Mouse (Mus musculus) left cerebral cortex, postnatal 14 days (tissue): Measurements from ENCODE around the gene Patl1. TPM values are rescaled to one million over a fixed set of nuclear protein-coding genes. Genes with fewer than 3 reads are reported as not detected.
"Not testable (repeated sequence)": the region's sequence is repeated elsewhere in the genome, so short reads cannot be mapped to it uniquely, and the experiment has no call there.

Source experiments
- DNase-seq, 2 experiments: peaks; one replicate each; pipeline ENCODE4 v3.0.0; 2021 to 2022; ENCODE audit warnings: low spot score in 2 of 2, mixed read lengths in 1 of 2
- intact Hi-C: fragments of 180-260 bp; cut with DNase I; formaldehyde crosslinking; loops from one replicate; pipeline ENCODE4 v1.15.1; 2025
- microRNA-seq, 2 experiments: library from miRNA; unstranded; fragments of <30 nt; microRNA quantifications; one replicate each; pipeline ENCODE4 v1.2.0; 2022
- total RNA-seq, 2 experiments: library from RNA; stranded (reverse); gene quantifications; 2 replicates each; pipeline ENCODE4 v1.2.3; 2021

Gene Patl1
- total RNA-seq, 2 experiments from 2014 or later, result 17.7 to 19.8 TPM

DNA sequence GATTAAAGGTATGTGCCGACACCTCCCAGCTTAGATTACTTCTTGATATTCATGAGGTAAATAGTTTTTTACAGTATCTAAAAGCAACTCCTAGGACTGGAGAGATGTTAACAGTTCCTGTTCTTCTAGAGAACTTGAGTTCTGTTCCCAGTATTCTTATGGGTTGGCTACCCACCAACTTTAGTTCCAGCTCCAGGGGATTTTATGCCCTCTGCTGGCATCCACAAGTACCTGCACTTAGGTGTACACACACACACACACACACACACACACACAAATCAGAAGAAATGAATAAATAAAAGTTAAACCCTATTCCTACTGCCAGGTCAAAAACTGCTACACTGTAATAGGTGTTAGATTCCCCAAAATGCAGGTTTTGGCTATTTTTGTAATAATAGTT lies 52.1 kb downstream of the Patl1 start:
- DNase-seq, result no peak
- intact Hi-C loops, result no loop called here

DNA sequence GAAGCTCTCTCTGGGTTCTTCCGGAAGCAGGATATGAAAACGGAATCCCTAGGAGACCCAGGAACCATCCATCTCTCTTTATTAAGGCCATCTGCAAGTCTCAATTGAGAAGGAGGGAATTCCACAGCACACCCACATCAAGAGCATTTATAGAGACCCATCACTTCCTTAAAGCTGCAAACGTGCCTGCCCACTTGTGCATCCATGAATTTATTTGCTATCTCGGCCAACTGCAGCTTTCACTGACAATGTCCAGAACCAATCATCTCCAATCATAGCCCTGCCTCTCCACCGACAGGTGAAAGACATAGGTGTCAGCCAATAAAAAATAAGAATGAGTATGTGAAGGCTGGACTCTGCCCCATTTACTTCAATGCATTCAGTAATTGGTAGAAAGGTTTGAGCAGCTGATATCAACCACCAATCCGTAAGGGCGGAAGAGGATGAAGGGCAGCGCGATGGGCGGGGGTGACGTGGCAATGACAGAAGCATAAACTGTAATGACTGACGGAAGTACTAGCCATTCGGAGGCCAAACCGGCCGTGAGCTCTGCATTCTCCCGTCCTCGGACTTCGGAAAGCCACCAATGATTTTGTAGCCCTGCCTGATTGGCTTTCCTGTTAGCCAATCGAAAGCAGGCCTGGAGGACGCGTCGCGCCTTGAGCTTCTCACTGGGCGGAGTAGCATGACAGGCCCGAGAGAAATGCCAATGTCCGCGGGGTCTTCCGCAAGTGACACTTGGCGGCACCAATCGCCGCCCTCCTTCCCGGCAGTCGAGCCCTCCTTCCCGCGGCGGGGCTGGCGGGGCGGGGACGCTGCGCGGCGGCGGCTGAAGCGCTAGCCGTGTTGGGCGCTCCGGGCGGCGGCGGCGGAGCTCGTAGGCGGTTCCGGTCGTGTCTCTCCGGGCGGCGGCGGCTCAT lies 53.1 kb downstream of the Patl1 start, which contains the start of gene Osbp:
Gene Osbp, plus strand, starts transcription at position 919 of the 920 bp plus-strand sequence.
- DNase-seq, result peak; percentile 100

DNA sequence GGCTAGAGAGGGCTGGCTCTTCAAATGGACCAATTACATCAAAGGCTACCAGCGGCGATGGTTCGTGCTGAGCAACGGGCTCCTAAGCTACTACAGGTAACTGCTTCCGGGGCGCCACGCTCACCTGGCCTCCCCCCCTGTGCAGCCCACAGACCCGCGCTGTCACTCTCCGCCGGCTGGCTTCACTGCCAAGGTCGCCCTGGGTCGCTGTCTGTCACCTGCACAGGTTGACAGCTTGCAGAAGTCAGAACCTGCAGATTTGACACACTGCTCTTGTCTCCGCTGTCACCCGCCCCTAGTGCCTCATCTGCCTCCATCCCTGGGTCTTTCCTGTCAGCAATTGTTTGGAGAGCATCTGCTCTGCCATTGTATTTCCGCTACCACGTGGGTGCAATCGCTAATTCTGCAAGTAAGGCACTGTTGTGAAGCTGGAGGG lies 54.0 kb downstream of the Patl1 start:
- peak; percentile 46 to 53 for DNase-seq
- intact Hi-C loops, result loop anchor here (5.0 kb wide), 1 partner anchor 41 kb away; no protein-coding TSS in a partner anchor

More for the DNA sequence above, 53.1 kb downstream of the Patl1 start, which contains the start of gene Osbp:
- intact Hi-C loops, result loop anchor here (5.0 kb wide), 1 partner anchor 42 kb away; no protein-coding TSS in a partner anchor

DNA sequence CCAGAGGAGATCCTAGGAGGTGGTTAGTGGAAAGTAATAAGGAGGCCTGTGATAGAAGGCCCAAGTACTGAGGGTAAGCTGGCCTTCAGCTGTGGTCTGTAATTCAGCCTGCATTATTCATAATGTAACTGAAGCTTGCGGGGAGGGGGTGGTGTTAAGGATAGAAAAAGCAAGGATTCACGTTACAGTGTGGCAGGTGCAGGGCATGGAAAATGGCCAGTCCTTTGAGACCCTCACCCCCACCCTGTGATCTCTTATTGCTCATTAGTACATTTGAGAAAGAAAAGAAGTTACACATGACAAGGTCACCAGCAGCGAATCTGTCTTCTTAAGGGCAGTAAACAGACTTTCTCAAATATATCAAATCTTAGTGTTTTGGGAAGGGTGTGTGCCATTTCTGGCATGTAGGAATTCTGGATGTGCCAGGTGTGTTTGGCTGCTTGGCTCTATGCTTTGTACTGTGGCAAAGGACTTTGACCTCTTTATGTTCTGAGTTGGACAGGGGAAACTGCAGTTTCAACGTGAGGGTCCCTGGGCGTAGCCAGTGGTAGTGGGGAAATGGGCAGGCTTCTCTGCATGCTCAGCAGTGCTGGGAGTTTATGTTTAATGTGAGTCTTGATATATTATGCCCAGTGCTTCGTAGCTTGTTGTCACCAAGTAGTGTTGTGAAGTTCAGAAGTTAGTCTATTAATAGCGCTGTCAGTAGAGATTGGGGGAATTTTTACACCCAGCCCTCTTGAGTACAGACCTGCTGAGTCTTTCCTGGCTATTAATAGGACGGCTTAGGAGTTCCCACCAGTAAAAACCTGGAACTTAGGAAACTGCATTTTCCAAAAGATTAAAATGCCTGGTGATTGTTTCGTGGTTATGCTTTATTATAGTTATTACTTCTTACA lies 57.2 kb downstream of the Patl1 start:
- intact Hi-C loops, result loop anchor here (5.0 kb wide), 1 partner anchor 38 kb away; no protein-coding TSS in a partner anchor

DNA sequence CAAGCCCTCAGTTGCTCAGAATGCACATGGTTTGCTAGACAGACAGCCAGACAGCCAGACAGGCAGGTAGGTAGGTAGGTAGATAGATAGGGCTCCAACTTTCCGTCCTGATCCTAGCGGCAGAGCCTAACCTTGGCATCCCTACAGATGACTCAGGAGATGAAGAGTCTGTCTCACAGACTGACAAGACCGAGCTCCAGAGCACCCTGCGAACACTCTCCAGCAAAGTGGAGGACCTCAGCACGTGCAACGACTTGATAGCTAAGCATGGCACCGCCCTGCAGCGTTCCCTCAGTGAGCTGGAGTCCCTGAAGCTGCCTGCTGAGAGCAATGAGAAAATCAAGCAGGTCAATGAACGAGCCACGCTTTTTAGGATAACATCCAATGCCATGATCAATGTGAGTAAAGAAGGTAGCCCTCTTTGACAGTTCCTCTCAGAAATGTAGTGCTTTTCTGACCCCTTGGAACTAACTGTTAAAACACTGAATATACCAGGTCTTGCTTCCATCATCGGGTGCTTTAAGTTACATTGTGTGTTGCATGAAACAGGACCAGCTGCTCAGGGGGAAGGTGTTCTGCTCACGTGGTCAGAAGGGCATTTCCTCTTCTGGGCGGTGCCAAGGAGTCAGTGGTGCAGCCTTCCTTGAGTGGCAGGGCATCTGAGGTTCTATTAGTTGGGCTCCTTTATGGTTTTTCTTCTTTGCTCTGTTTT lies 61.5 kb downstream of the Patl1 start:
- intact Hi-C loops, result no loop called here
- DNase-seq, result no peak

More for the DNA sequence above, 57.2 kb downstream of the Patl1 start:
- DNase-seq, result no peak

DNA sequence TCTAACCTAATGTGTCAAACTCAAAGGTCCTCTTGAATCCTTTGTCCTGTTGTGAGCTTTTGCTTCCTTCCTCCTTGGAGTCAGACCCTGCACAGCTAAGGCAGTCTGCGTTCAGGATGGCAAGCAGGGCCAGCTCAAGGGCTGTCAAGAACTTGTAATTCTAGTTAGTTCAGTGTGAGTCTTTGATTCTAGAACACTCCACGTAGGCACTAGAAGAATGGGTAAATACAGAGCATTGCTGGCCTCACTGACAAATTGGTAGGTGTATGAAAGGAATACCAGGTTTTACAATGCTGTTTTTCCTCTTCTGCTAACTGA lies 62.0 kb downstream of the Patl1 start:
- DNase-seq, result no peak
- intact Hi-C loops, result no loop called here

DNA sequence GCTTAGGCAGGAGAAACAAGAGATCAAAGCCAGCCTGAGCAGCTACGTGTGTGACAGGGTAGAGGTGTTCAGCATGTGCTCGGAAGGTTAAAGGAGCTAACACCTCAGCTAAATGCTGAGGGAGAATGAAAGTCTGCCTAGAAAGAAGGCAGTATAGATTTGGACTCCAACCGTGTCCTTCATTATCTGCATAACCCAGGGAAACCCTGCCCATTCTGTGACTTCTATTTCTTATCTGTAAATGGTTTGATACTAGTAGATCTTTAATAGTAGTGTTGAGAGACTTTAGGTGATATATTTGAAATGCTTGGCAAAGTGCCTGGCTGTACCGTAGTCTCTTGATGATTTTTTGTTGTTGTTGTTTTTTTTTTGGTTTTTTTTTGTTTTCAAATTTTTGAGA lies 63.5 kb downstream of the Patl1 start:
- DNase-seq, result no peak
- intact Hi-C loops, result no loop called here

DNA sequence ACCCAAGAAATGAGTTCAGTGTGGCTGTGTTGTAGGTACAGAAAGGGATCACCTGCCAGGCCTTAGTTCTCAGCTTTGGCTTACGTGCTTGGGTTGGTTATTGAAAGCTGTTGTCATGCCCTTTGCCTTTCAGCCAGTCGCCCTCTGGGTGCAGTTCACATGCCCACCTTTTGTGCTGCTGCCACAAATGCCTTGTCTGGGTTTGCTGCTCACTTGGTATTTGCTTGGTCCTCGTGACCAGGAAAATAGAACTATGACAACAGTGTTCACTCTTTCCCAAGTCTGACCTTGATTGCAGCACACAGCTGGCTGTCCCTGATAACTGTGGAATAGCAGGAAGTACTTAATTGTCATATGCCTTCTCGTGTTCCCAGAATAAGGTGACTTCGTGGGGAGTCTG lies 65.2 kb downstream of the Patl1 start:
- intact Hi-C loops, result no loop called here

DNA sequence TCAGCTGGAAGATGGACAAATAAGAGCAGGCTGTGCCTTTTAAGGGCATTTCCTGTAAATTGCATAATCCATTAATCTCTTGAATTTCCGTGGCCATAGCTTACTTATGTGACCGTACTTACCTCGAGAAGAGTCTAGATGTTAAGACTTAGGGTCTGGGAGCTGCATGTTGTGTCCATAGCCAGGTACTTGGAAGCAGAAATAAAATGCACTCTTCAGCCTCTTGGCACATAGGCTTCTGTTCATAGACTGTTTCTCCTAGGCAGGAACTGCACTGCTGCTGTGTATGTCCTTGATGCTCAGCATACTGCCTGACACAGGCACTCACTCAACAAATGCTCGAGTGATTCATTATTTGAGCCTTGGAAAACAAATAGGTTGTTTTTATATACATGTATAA lies 68.3 kb downstream of the Patl1 start:
- no peak for DNase-seq
- intact Hi-C loops, result loop anchor here (5.0 kb wide), 1 partner anchor 43 kb away; no protein-coding TSS in a partner anchor

More for the DNA sequence above, 65.2 kb downstream of the Patl1 start:
- DNase-seq, result no peak

DNA sequence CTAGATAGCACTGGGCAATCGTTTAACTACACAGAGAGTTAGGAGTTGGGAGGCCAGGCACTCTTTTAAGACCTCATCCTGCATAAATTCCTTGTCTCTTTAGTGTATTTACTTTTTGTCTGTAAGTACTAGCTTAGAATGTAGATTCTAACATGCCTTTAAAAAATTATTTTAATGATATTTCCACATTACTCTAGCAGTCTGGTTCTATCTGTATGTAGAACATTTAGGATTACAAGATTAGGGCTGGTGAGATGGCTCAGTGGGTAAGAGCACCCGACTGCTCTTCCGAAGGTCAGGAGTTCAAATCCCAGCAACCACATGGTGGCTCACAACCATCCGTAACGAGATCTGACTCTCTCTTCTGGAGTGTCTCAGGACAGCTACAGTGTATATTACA lies 72.4 kb downstream of the Patl1 start:
- intact Hi-C loops, result loop anchor here (5.0 kb wide), 1 partner anchor 47 kb away; no protein-coding TSS in a partner anchor

DNA sequence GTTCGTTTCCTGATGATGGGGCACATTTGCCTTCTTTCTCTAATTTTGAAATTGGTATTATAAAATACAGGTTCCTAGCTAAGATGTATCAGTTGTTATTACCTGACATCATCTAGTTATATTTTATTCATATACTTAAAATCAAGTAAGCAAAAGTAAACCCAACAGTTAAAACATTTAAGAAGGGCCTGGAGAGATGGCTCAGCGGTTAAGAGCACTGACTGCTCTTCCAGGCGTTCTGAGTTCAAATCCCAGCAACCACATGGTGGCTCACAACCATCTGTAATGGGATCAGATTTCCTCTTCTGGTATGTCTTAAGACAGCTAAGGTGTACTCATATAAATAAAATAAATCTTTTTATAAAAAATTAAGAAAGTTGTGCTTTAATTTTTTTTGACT lies 75.6 kb downstream of the Patl1 start:
- intact Hi-C loops, result no loop called here
- no peak for DNase-seq

More for the DNA sequence above, 72.4 kb downstream of the Patl1 start:
- not testable (repeated sequence) for DNase-seq

DNA sequence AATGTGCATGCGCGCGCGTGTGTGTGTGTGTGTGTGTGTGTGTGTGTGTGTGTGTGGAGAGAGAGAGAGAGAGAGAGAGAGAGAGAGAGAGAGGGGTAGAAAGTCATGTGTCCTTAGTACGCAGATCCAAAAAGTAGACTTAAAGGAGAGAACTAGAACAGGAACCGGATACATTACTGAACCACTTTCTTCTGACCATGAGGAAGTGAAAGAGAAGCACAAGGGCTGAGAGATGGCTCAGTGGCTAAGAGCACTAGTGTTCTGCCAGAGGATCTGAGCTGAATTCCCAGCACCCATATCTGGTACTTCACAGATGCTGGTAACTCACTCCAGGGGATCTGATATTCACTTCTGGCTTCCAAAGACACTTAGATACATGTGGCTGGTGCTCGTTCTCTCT lies 77.1 kb downstream of the Patl1 start:
- no peak for DNase-seq
- intact Hi-C loops, result no loop called here

DNA sequence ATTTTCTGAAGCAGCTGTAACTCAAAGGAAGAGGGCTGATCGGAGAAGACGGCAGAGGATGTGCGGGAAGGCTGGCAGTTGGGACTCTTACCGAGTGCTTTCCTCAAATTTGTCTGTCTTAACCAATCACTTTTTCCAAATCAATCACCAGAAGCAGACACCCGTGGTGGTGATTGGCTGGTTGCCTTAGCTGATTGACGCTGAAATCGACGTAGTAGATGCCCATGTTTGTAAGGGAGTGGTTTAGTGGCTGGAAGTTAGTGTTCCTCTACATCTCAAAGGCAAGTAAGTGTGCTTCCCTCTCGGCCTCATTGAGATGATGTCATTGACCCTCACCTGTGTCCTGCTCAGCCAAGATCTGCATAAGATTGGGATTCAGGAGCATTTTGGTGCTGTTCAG lies 79.8 kb downstream of the Patl1 start:
- DNase-seq, result no peak
- intact Hi-C loops, result no loop called here

DNA sequence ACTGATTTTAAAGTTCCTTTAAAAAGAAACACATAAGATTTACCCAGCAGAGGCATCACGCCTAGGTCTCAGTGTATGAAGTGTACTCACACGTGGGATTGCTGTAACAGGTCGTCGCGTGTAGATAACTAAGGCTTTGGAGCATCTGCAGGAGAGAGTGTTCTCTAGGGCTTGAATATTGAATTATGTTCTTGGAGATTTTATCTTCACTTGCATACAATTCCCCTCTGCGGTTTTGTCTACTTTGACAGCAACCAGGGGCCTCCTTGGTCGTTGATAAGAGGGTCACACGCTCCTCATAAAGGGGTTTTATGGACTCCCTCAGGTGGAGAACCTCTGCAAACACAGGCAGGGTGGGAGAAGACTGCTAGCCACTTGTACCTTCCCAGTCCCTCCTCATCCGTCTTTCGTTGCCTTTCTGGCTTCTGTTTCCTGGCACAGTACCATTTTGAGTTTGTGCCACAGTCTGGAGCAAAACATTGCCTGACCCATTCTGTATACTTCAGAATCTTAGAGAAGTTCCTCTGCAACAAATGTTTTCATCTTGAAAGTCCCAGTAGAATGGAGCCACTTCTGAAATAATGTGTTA lies 80.3 kb downstream of the Patl1 start:
- intact Hi-C loops, result no loop called here
- DNase-seq, result no peak

Small RNA genes within 50 kb of the gene (microRNA-seq; reads per million reads assigned to microRNA genes)
- 8.8 to 10.3 reads per million in 2 experiments for gene Mir6994

Other genes starting within 250 kb of the Patl1 start
- gene Oosp1, start 221.2 kb upstream of the Patl1 start, total RNA-seq, result not detected
- not detected for gene Oosp3, start 215.3 kb upstream of the Patl1 start, total RNA-seq
- not detected for gene Gif, start 164.8 kb upstream of the Patl1 start, total RNA-seq
- gene Mrpl16, start 142.0 kb upstream of the Patl1 start, total RNA-seq, result 10 to 100 TPM; 40.1 to 43.7 TPM
- 10 to 100 TPM; 18.0 to 20.0 TPM for gene Stx3, start 93.0 kb upstream of the Patl1 start, total RNA-seq
- not detected for gene Olfr1417, start 73.2 kb upstream of the Patl1 start, total RNA-seq
- not detected for gene Olfr1418, start 51.3 kb upstream of the Patl1 start, total RNA-seq
- gene Olfr1419, start 37.3 kb upstream of the Patl1 start, total RNA-seq, result not detected
- gene Olfr1420, start 25.8 kb upstream of the Patl1 start, total RNA-seq, result not detected
- gene Osbp, start 53.5 kb downstream of the Patl1 start, total RNA-seq, result 10 to 100 TPM; 57.0 to 60.3 TPM
- not detected for gene Olfr1423, start 128.9 kb downstream of the Patl1 start, total RNA-seq
- gene Olfr1424, start 150.3 kb downstream of the Patl1 start, total RNA-seq, result not detected
- gene Olfr1425, start 165.3 kb downstream of the Patl1 start, total RNA-seq, result not detected
- gene Olfr1426, start 179.6 kb downstream of the Patl1 start, total RNA-seq, result not detected
- gene Olfr1427, start 190.9 kb downstream of the Patl1 start, total RNA-seq, result not detected
- not detected for gene Olfr1428, start 203.5 kb downstream of the Patl1 start, total RNA-seq
- not detected for gene Olfr76, start 210.8 kb downstream of the Patl1 start, total RNA-seq